Mouse (Mus musculus) CD4-positive, CD25-positive, alpha-beta regulatory T cell, adult 9 weeks (primary cell): ENCODE results near the gene Ipo8. TPM values are rescaled to one million over a fixed set of nuclear protein-coding genes. Genes with fewer than 3 reads are reported as not detected.

ENCODE experiments used
- polyA plus RNA-seq: library from polyadenylated mRNA; unstranded; fragments of 100-300 nt; shearing (Covaris generic); gene quantifications from one replicate; pipeline ENCODE4 v1.2.1, GENCODE M21; 2017

The Ipo8 gene
- 62.1 TPM for polyA plus RNA-seq

GRCm38 (mm10) chr6:148830748-148831727, at the start of gene Ipo8:
Gene Ipo8, minus strand, starts transcription at chr6:148831467.

Other genes starting within 250 kb of the Ipo8 start
- gene Caprin2, start 64.8 kb upstream of the Ipo8 start, polyA plus RNA-seq = 4.5 TPM
- 51.3 TPM for gene Sinhcaf, start 115.0 kb upstream of the Ipo8 start, polyA plus RNA-seq